Mouse (Mus musculus) lung, embryonic 14.5 days (tissue): ENCODE results near the gene Srebf1. TPM values are rescaled to one million over a fixed set of nuclear protein-coding genes. Genes with fewer than 3 reads are reported as not detected.

ENCODE experiments used
- ATAC-seq: fragments of 200-750 bp; cut with Nextera tagmentation; 2 replicates; pipeline ENCODE4 v1.8.0; 2017; ENCODE audit warnings: mild to moderate bottlenecking, moderate TSS enrichment, moderate library complexity; ENCODE audit not compliant: insufficient read depth
- DNase-seq: peaks from one replicate; pipeline ENCODE4 v3.0.0-alpha.2; 2015
- H3K27ac ChIP-seq: fragments of 300-500 bp; sonication (generic); 2 replicates; pipeline ENCODE4 v1.5.1; 2014; ENCODE audit warnings: low read depth, mild to moderate bottlenecking, moderate library complexity
- H3K27me3 ChIP-seq: fragments of 300-500 bp; sonication (generic); 2 replicates; pipeline ENCODE4 v1.6.1; 2014; ENCODE audit warnings: low read length, control low read depth; ENCODE audit not compliant: insufficient read depth
- H3K36me3 ChIP-seq: fragments of 300-500 bp; sonication (generic); 2 replicates; pipeline ENCODE4 v1.6.1; 2014; ENCODE audit warnings: control low read depth; ENCODE audit not compliant: insufficient read depth
- H3K4me1 ChIP-seq: fragments of 300-500 bp; sonication (generic); 2 replicates; pipeline ENCODE4 v1.6.1; 2014; ENCODE audit warnings: antibody characterized with exemption, control low read depth; ENCODE audit not compliant: insufficient read depth
- H3K4me2 ChIP-seq: fragments of 300-500 bp; sonication (generic); 2 replicates; pipeline ENCODE4 v1.6.1; 2014; ENCODE audit warnings: mild to moderate bottlenecking
- H3K4me3 ChIP-seq: fragments of 300-500 bp; sonication (generic); 2 replicates; pipeline ENCODE4 v1.5.1; 2014; ENCODE audit warnings: low read depth, low read length
- H3K9ac ChIP-seq: fragments of 300-500 bp; sonication (generic); 2 replicates; pipeline ENCODE4 v1.6.1; 2014
- H3K9me3 ChIP-seq: fragments of 300-500 bp; sonication (generic); 2 replicates; pipeline ENCODE4 v1.6.1; 2016; ENCODE audit warnings: low read depth, low read length, control low read depth
- CTCF ChIP-seq: IDR thresholded peaks from 2 replicates; pipeline ENCODE4 v1.5.1; 2016; ENCODE audit warnings: antibody characterized with exemption, low read depth
- WGBS: fragments of 180-500 bp; shearing (Covaris S2); extraction: QIAGEN DNeasy Blood & Tissue Kit; methylation state at CpG from one replicate; pipeline ENCODE4 v1.1.7; 2014; 5-methylcytosine and 5-hydroxymethylcytosine counted together
- polyA plus RNA-seq: library from polyadenylated mRNA; unstranded; fragments of >200 nt; fragmentation: Nextera tagmentation; extraction: Ambion mirVana; gene quantifications from 2 replicates; pipeline ENCODE4 v1.2.1, GENCODE M21; 2014

Gene Srebf1
- polyA plus RNA-seq, 1 experiment from 2014 or later, result 73.9 TPM

DNA sequence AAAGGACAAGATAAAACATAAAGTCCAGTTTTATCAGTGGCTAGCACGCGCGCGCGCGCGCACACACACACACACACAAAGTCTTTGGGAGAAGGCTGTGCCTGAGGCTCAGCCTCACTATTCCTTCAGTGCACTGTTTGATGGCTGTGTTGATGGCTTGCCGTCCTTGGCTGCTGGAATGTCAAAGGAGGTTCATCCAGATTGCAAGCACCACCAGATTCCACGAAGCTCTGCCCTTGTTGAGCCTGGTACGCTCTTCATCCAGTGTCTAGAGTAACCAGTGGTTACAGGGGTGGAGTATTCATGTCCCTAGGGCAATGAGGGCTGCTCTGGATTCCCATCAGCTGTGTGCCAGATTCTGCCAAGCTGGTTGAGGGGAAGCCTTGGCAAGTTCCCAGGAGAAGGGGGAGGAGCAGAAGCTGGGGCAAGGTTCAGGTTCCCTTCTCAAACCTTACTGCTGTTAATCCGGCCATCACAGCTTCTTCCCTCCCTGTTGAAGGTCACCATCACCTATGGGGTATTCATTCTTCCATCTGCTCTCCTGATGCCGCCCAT is 40.2 kb downstream of the Srebf1 start:
- WGBS, result 74% methylated on average over 12 of the region's 12 CpGs

DNA sequence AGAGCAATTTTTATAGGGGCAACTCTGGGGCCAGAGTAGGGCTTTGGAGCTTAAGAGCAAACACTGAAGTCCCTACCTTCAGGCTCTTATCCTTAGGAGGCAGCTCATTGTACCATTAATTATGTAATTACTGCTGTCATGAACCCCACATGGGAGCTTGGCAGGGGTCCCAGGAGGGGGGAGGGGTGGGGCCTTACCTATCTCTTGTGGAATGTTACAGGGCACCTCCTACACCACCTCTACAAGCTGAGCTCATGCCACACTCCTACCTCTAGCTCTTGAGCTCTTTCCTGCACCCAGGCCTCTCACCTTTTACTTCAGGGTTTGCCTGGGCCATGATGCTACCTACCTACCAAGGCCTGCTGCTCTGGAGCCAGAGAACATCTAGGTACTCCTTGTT is 43.9 kb downstream of the Srebf1 start:
- Histone ChIP-seq H3K9me3 (no peaks in the 10 kb centered on the region), H3K36me3 (peaks cover 6% of the 10 kb centered on the region; the same call in 1 of the 2 replicates), H3K27ac (no peak overlapping the region; the same call in 1 of the 2 replicates), H3K4me1 (peaks cover 57% of the 10 kb centered on the region), H3K4me3 (no peak overlapping the region), H3K27me3 (no peaks in the 10 kb centered on the region), H3K9ac (no peak overlapping the region), H3K4me2 (0 out of 2 replicates have a peak overlapping the region, but pooled peaks have one; percentile 100)
- ATAC-seq, result no peak
- no peak for TF ChIP-seq CTCF
- no peak for DNase-seq

More for the DNA sequence above, 40.2 kb downstream of the Srebf1 start:
- peaks cover 33% of the 10 kb centered on the region for H3K36me3 ChIP-seq
- H3K4me2 ChIP-seq, result no peak overlapping the region
- DNase-seq, result peak; percentile 53
- no peaks in the 10 kb centered on the region for H3K27me3 ChIP-seq
- no peak overlapping the region for H3K4me3 ChIP-seq
- peak overlapping the region; percentile 8; the same call in 1 of the 2 replicates for H3K27ac ChIP-seq
- no peaks in the 10 kb centered on the region for H3K9me3 ChIP-seq
- TF ChIP-seq CTCF, result no peak
- ATAC-seq, result no peak
- H3K4me1 ChIP-seq, result peaks cover 41% of the 10 kb centered on the region
- no peak overlapping the region for H3K9ac ChIP-seq

DNA sequence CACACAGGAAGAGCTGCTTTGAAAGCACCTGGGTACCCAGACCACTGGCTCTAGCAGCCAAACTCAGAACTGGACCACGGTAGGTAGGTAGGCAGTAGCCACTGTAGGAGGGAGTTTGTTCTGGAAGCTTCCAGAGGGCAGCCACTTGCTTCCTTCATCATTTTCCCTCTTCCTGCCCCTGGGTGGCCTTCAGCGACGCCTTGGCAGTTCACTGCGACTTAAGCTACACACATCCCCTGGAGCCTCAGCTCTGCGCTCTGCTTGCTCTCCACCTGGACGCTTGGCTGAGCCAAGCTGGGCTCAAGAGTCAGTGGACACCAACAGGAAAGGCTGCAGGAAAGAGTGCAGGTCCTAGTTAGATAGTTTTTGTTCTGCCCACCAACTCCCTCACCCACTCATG is 44.4 kb downstream of the Srebf1 start:
- H3K4me1 ChIP-seq, result peaks cover 60% of the 10 kb centered on the region
- no peaks in the 10 kb centered on the region for H3K27me3 ChIP-seq
- peak overlapping the region; percentile 100; the same call in 1 of the 2 replicates for H3K4me2 ChIP-seq
- H3K27ac ChIP-seq, result peak overlapping the region; percentile 91; the same call in 1 of the 2 replicates
- TF ChIP-seq CTCF, result no peak
- ATAC-seq (no peak), DNase-seq (no peak)
- peaks cover 6% of the 10 kb centered on the region; the same call in 1 of the 2 replicates for H3K36me3 ChIP-seq
- H3K9me3 ChIP-seq, result no peaks in the 10 kb centered on the region
- H3K9ac ChIP-seq, result no peak overlapping the region
- 29% methylated on average over 6 of the region's 6 CpGs for WGBS
- H3K4me3 ChIP-seq, result no peak overlapping the region

DNA sequence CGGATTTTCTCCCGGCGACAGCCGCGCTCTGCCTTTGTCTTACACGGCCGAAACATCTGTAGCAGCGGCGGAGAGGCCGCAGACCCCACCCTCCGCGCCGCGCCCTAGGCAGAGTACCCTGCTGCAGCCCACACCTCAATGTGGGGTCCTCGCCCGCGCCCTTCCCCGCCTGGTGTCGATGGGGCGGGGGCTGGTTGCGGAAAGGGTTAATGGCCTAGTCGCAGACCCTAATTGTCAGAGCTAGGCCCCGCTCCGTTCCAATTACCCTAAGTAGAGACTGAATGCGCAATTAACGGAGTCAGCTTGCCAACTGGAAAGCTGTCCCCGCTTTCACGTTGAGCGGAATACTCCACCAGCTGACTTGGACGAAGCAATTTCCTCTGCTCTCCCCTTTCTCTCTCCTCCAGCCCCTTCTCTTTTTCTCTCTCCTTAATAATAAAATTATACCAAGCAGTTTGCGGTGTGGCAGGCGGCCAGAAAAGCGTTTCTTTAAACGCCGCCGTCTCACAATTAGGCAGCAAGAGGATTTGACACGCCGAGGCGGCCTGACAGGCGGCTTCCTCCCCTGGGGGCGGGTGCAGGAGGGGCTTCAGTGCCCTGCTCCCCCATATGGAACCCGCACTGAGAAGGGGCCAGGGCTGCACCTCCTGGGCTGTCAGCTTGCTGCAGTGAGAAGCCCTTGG is 45.3 kb downstream of the Srebf1 start:
- no peak for ATAC-seq
- WGBS, result 1% methylated on average over 42 of the region's 42 CpGs

DNA sequence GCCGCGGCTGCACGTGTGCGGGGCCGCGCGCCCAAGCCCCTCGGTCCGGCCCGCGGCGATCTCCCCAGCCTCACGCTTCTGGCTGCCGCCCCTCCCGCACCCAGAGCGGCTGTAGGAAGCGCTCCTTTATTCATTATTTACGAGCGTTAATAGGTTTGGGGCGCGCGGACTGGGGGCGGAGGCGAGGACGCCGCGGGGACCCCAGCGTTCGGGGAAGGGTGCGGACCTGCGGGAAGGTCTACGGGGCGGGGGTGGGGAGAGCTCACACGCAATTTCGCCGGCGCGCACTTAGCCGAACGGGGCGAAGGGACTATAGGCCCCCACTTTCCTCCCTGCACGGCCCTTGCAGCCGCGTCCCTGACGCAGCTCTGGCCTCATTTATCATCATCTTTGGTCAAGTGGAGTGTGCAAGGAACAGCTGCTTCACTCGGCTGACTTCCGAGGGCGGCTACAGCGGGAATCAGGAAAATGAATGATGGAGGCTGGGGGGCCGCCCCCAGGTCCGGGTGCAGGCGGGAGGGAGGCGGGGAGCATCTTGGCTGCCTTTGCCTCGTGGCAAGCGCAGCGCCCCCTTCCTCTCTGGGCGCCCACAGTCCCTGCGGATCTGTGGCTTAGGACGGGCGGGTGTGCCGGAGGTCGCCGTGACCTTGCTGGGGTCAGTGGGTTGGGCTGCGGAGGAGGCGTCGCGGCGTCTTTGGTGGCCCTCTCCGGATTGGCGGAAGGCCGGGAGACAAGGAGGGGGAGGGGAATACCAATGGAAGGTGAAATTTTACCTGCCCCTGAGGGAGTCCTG is 46.0 kb downstream of the Srebf1 start:
- peaks cover 57% of the 10 kb centered on the region for H3K4me1 ChIP-seq
- H3K4me2 ChIP-seq, result peak overlapping the region; percentile 100
- ATAC-seq, result peak; percentile 48

More for the DNA sequence above, 45.3 kb downstream of the Srebf1 start:
- H3K9ac ChIP-seq, result peak overlapping the region; percentile 70
- H3K4me3 ChIP-seq, result peak overlapping the region; percentile 66
- peaks cover 62% of the 10 kb centered on the region for H3K4me1 ChIP-seq
- TF ChIP-seq CTCF, result no peak
- peak overlapping the region; percentile 100 for H3K4me2 ChIP-seq
- peak overlapping the region; percentile 91 for H3K27ac ChIP-seq
- no peaks in the 10 kb centered on the region for H3K9me3 ChIP-seq
- DNase-seq, result peak; percentile 83
- peaks cover 10% of the 10 kb centered on the region; the same call in 1 of the 2 replicates for H3K36me3 ChIP-seq
- H3K27me3 ChIP-seq, result no peaks in the 10 kb centered on the region

DNA sequence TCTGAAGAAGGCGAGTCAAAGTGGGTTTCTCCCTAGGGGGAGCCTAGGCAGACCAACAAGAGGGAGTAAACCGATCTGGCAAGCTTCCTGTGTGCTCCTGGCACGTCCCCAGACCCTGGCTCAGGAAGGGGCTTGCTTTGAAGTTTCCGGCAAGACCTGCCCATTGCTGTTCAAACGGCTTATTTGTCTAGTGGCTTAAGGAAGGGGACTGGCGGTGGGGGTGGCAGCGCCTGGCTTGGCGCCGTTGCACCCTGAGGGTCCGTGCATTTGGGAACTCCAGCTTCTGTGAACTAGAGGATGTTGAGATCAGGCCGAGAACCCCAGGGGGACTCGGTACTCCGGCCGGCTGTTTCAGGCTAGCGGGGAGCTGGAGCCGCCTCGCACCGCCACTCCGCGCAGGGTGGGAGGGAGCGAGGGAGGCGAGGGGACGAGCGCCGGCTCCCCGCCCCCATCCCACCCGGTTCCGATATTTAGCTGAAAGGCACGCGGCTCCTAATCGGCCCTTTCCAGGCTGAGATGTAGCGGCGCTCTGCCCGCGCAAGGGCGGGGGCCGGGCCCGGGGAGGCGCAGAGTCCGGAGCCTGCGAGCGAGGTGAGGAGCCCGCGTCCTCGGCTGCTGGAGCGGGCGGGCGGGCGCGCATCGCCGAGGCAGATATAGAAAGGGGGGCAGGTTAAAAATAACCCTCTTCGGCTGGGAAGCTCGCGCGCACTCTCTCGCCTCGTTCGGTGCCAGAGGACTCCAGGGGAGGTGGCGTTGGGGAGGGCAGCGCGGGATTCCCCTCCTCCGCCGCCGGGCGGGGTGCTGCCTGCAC is 46.8 kb downstream of the Srebf1 start:
- peaks cover 10% of the 10 kb centered on the region; the same call in 1 of the 2 replicates for H3K36me3 ChIP-seq
- under 1% methylated on average over 61 of the region's 66 CpGs for WGBS
- H3K9ac ChIP-seq, result peak overlapping the region; percentile 70
- ATAC-seq, result peak; percentile 61
- DNase-seq, result peak; percentile 85
- peaks cover 55% of the 10 kb centered on the region for H3K4me1 ChIP-seq
- TF ChIP-seq CTCF, result no peak
- no peaks in the 10 kb centered on the region for H3K27me3 ChIP-seq
- peak overlapping the region; percentile 100 for H3K4me2 ChIP-seq
- H3K27ac ChIP-seq, result peak overlapping the region; percentile 91
- H3K4me3 ChIP-seq, result peak overlapping the region; percentile 66
- no peaks in the 10 kb centered on the region for H3K9me3 ChIP-seq

More for the DNA sequence above, 46.0 kb downstream of the Srebf1 start:
- Histone ChIP-seq H3K9me3 (no peaks in the 10 kb centered on the region), H3K27ac (peak overlapping the region; percentile 91), H3K4me3 (peak overlapping the region; percentile 66), H3K27me3 (no peaks in the 10 kb centered on the region), H3K36me3 (peaks cover 10% of the 10 kb centered on the region; the same call in 1 of the 2 replicates), H3K9ac (peak overlapping the region; percentile 70)
- under 1% methylated on average over 67 of the region's 71 CpGs for WGBS
- TF ChIP-seq CTCF, result peak; percentile 57
- peak; percentile 78 for DNase-seq
